Mouse (Mus musculus) thymus, postnatal 10 days (tissue): ENCODE measurements around the gene Kcnq2.

Experiments
- DNase-seq, 2 experiments: peaks; one replicate each; pipeline ENCODE4 v3.0.0; 2021; ENCODE audit warnings: low spot score in 2 of 2

The Kcnq2 gene

GRCm38 (mm10) chr2:181147546-181148317 is 12.6 kb upstream of the Kcnq2 start:
- DNase-seq, result peak in 1 of 2 experiments; percentile 10

GRCm38 (mm10) chr2:181146976-181147545 is 12.0 kb upstream of the Kcnq2 start:
- DNase-seq, result no peak

- DNase-seq, result no peak
These were observed 9.6 kb upstream of the Kcnq2 start for GRCm38 (mm10) chr2:181144675-181145074.

GRCm38 (mm10) chr2:181143509-181144276 is 8.6 kb upstream of the Kcnq2 start:
- DNase-seq, result no peak

- no peak for DNase-seq
These were observed 7.6 kb upstream of the Kcnq2 start for GRCm38 (mm10) chr2:181142703-181143135.

- no peak for DNase-seq
These were observed 4.6 kb upstream of the Kcnq2 start for GRCm38 (mm10) chr2:181139641-181140193.

GRCm38 (mm10) chr2:181136934-181137333 is 1.8 kb upstream of the Kcnq2 start:
- no peak for DNase-seq

GRCm38 (mm10) chr2:181135446-181135818 is 332 bp upstream of the Kcnq2 start:
- DNase-seq, result no peak

- DNase-seq, result no peak
These were observed 1.1 kb downstream of the Kcnq2 start for GRCm38 (mm10) chr2:181133837-181134590.

GRCm38 (mm10) chr2:181130245-181130644 is 4.9 kb downstream of the Kcnq2 start:
- DNase-seq, result no peak

GRCm38 (mm10) chr2:181128963-181129362 is 6.1 kb downstream of the Kcnq2 start:
- no peak for DNase-seq

- no peak for DNase-seq
These were observed 7.3 kb downstream of the Kcnq2 start for GRCm38 (mm10) chr2:181127786-181128185.

- DNase-seq, result no peak
These were observed 9.2 kb downstream of the Kcnq2 start for GRCm38 (mm10) chr2:181125726-181126455.

- no peak for DNase-seq
These were observed 12.5 kb downstream of the Kcnq2 start for GRCm38 (mm10) chr2:181122642-181123041.

GRCm38 (mm10) chr2:181120922-181121449 is 14.1 kb downstream of the Kcnq2 start:
- no peak for DNase-seq

GRCm38 (mm10) chr2:181119952-181120351 is 15.1 kb downstream of the Kcnq2 start:
- DNase-seq, result no peak

GRCm38 (mm10) chr2:181116436-181116835 is 18.7 kb downstream of the Kcnq2 start:
- DNase-seq, result no peak

- DNase-seq, result no peak
These were observed 19.7 kb downstream of the Kcnq2 start for GRCm38 (mm10) chr2:181115367-181115766.

- no peak for DNase-seq
These were observed 21.2 kb downstream of the Kcnq2 start for GRCm38 (mm10) chr2:181113762-181114361.

- DNase-seq, result no peak
These were observed 23.4 kb downstream of the Kcnq2 start for GRCm38 (mm10) chr2:181111665-181112064.
